Mouse (Mus musculus) embryonic facial prominence, embryonic 12.5 days (tissue): ENCODE results near the gene Arfgef3. TPM values are rescaled to one million over a fixed set of nuclear protein-coding genes. Genes with fewer than 3 reads are reported as not detected.
"Not testable (repeated sequence)": the region's sequence is repeated elsewhere in the genome, so short reads cannot be mapped to it uniquely, and the experiment has no call there.

ENCODE experiments used
- ATAC-seq: fragments of 200-750 bp; cut with Nextera tagmentation; 2 replicates; pipeline ENCODE4 v1.8.0; 2017; ENCODE audit not compliant: insufficient number of reproducible peaks, insufficient read depth, low FRiP score, low TSS enrichment
- H3K27ac ChIP-seq: fragments of 300-500 bp; sonication (generic); 2 replicates; pipeline ENCODE4 v1.5.1; 2016; ENCODE audit warnings: mild to moderate bottlenecking
- H3K27me3 ChIP-seq: fragments of 300-500 bp; sonication (generic); 2 replicates; pipeline ENCODE4 v1.6.1; 2016; ENCODE audit warnings: mild to moderate bottlenecking, moderate library complexity
- H3K36me3 ChIP-seq: fragments of 300-500 bp; sonication (generic); 2 replicates; pipeline ENCODE4 v1.6.1; 2016; ENCODE audit warnings: mild to moderate bottlenecking
- H3K4me1 ChIP-seq: fragments of 300-500 bp; sonication (generic); 2 replicates; pipeline ENCODE4 v1.6.1; 2016
- H3K4me2 ChIP-seq: fragments of 300-500 bp; sonication (generic); replicated peaks from 2 replicates; pipeline ENCODE4 v1.6.1; 2016; ENCODE audit warnings: mild to moderate bottlenecking, moderate library complexity
- H3K4me3 ChIP-seq: fragments of 300-500 bp; sonication (generic); 2 replicates; pipeline ENCODE4 v1.5.1; 2016; ENCODE audit warnings: mild to moderate bottlenecking
- H3K9ac ChIP-seq: fragments of 300-500 bp; sonication (generic); 2 replicates; pipeline ENCODE4 v1.6.1; 2016; ENCODE audit warnings: mild to moderate bottlenecking, moderate library complexity
- H3K9me3 ChIP-seq: fragments of 300-500 bp; sonication (generic); 2 replicates; pipeline ENCODE4 v1.6.1; 2016; ENCODE audit warnings: mild to moderate bottlenecking, moderate library complexity
- WGBS: fragments of 180-500 bp; shearing (Covaris S2); methylation state at CpG from one replicate; pipeline ENCODE4 v1.1.7; 2016; 5-methylcytosine and 5-hydroxymethylcytosine counted together
- polyA plus RNA-seq: library from polyadenylated mRNA; unstranded; fragments of >200 nt; fragmentation: Nextera tagmentation; extraction: Ambion mirVana; gene quantifications from 2 replicates; pipeline ENCODE4 v1.2.1, GENCODE M21; 2016

Gene Arfgef3
- polyA plus RNA-seq, 1 experiment from 2014 or later, result 0.90 TPM

- Histone ChIP-seq H3K9me3 (no peaks in the 10 kb centered on the region), H3K4me1 (no peaks in the 10 kb centered on the region), H3K27me3 (no peaks in the 10 kb centered on the region), H3K9ac (no peak overlapping the region), H3K36me3 (no peaks in the 10 kb centered on the region), H3K4me3 (no peak overlapping the region), H3K27ac (no peak overlapping the region), H3K4me2 (no peak overlapping the region)
- 92% methylated on average over 9 of the region's 9 CpGs for WGBS
- no peak for ATAC-seq
Observed at GRCm38 (mm10) chr10:18635450-18635849, 108.3 kb downstream of the Arfgef3 start.

DNA sequence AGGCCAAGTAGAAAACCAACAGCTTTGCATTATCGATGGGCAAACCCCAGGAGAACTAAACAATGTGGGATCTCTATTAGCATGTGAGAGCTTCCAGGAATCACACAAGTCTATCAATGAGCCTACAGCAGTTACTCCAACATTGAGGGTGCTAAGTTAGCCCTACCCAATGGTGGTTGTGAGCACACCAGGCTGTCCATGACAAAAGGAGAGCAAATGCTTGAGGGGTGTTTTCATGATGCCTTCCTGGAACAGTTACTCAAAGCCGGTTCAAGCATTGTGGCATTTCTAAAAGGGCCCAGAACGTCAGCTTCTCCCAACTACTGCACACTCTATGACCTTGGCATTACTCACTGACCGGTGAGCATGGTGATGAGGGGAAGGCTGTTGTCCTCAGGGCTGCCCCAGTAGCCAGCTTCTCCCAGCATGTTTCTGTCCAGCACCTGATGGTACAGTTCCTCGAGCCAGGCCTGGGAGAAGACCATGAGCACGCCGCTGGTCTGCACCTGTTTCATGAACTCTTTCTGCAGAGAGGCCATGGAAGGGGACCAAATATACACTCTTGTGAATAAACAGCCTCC lies 109.3 kb downstream of the Arfgef3 start:
- Histone ChIP-seq H3K9ac (no peak overlapping the region), H3K27ac (no peak overlapping the region), H3K36me3 (no peaks in the 10 kb centered on the region), H3K4me2 (no peak overlapping the region), H3K27me3 (no peaks in the 10 kb centered on the region), H3K4me1 (no peaks in the 10 kb centered on the region), H3K4me3 (no peak overlapping the region), H3K9me3 (no peaks in the 10 kb centered on the region)
- no peak for ATAC-seq
- WGBS, result 87% methylated on average over 7 of the region's 7 CpGs

DNA sequence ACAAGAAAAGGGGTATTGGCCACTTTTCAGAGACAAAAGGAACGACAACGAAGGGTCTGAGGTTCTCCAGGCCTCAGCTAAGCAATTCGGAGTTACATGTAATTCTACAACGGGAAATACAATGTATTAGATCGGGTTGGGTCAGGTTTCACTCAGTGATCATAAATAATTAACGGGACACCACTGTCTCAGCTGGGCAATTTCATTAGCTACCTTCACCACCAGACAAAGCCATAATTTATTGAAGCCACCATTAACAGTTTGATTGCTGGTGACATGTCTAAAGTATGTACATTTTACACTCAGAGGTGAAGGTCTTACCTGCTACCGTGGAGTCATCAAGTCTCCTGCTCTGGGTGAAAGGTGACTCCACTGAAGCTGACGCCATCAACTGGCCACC lies 113.3 kb downstream of the Arfgef3 start:
- Histone ChIP-seq H3K9me3 (no peaks in the 10 kb centered on the region), H3K4me1 (no peaks in the 10 kb centered on the region), H3K4me3 (no peak overlapping the region), H3K9ac (no peak overlapping the region), H3K27me3 (no peaks in the 10 kb centered on the region), H3K27ac (no peak overlapping the region), H3K4me2 (no peak overlapping the region), H3K36me3 (no peaks in the 10 kb centered on the region)
- 86% methylated on average over 8 of the region's 8 CpGs for WGBS
- no peak for ATAC-seq

- Histone ChIP-seq H3K9ac (no peak overlapping the region), H3K4me3 (no peak overlapping the region), H3K36me3 (no peaks in the 10 kb centered on the region), H3K27ac (no peak overlapping the region), H3K4me1 (no peaks in the 10 kb centered on the region), H3K9me3 (no peaks in the 10 kb centered on the region), H3K27me3 (no peaks in the 10 kb centered on the region), H3K4me2 (no peak overlapping the region)
- 87% methylated on average over 6 of the region's 6 CpGs for WGBS
- ATAC-seq, result no peak
Observed at GRCm38 (mm10) chr10:18627530-18627929, 116.2 kb downstream of the Arfgef3 start.

DNA sequence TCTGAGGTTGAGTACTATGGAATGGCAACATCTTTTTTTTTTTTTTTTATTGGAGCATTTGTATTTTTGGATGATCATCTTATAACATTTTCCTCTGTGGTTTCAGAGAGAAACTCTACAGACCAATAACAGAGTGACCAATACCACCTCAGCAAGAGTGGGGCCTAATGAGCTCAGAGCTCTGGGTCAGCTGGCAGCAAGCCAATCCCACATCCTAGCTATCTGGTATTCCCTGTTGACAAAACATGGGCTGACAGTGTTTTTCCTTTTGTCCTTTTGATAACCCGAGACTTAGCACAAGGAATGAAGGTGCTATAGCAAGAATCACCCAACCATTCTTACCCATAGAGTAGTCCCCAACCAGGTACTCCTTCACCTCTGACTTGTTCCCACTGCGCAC lies 131.0 kb downstream of the Arfgef3 start:
- ATAC-seq, result no peak
- Histone ChIP-seq H3K9ac (no peak overlapping the region), H3K4me3 (no peak overlapping the region), H3K27me3 (no peaks in the 10 kb centered on the region), H3K27ac (no peak overlapping the region), H3K4me1 (no peaks in the 10 kb centered on the region), H3K4me2 (no peak overlapping the region), H3K36me3 (no peaks in the 10 kb centered on the region), H3K9me3 (no peaks in the 10 kb centered on the region)
- 67% methylated on average over 2 of the region's 2 CpGs for WGBS

- H3K36me3 ChIP-seq, H3K27me3 ChIP-seq, H3K9ac ChIP-seq, H3K4me1 ChIP-seq, H3K4me2 ChIP-seq, ATAC-seq, H3K4me3 ChIP-seq, H3K27ac ChIP-seq, H3K9me3 ChIP-seq: not testable (repeated sequence)
- WGBS, result 52% methylated on average over 5 of the region's 5 CpGs
Observed at GRCm38 (mm10) chr10:18604827-18605535, 138.8 kb downstream of the Arfgef3 start.

GRCm38 (mm10) chr10:18602030-18602429 lies 141.7 kb downstream of the Arfgef3 start:
- Histone ChIP-seq H3K9ac (no peak overlapping the region), H3K4me2 (no peak overlapping the region), H3K36me3 (no peaks in the 10 kb centered on the region), H3K27ac (no peak overlapping the region), H3K4me3 (no peak overlapping the region), H3K9me3 (no peaks in the 10 kb centered on the region), H3K4me1 (no peaks in the 10 kb centered on the region), H3K27me3 (no peaks in the 10 kb centered on the region)
- ATAC-seq, result no peak
- 19% methylated on average over 4 of the region's 4 CpGs for WGBS

DNA sequence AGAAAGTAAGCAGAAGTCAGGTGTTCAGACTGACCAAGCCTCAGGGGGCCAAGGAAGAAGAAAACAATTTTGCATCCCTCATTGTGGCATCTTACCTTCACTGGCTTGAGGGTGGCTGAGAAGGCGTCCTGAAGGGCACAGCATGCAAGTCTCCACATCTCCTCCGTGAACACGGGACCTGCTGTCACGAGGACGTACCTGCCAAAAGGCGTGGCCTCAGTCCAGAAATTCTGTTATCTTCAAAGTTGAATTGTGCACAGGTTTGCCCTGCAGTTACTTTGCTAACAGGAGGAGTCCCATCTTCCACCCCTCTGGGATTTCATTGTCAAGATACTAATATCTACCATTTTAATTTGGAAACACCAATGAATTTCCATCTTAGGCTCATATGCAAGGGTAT lies 146.1 kb downstream of the Arfgef3 start:
- WGBS, result 93% methylated on average over 6 of the region's 6 CpGs
- Histone ChIP-seq H3K27me3 (no peaks in the 10 kb centered on the region), H3K4me1 (no peaks in the 10 kb centered on the region), H3K9me3 (no peaks in the 10 kb centered on the region), H3K36me3 (no peaks in the 10 kb centered on the region), H3K27ac (no peak overlapping the region), H3K4me2 (no peak overlapping the region), H3K4me3 (no peak overlapping the region), H3K9ac (no peak overlapping the region)
- ATAC-seq, result no peak

- H3K4me1 ChIP-seq, result no peaks in the 10 kb centered on the region
- ATAC-seq, result no peak
- 85% methylated on average over 5 of the region's 5 CpGs for WGBS
Observed at GRCm38 (mm10) chr10:18589455-18589854, 154.3 kb downstream of the Arfgef3 start.

GRCm38 (mm10) chr10:18584188-18584587 lies 159.6 kb downstream of the Arfgef3 start:
- WGBS, result 16% methylated on average over 7 of the region's 7 CpGs
- H3K4me2 ChIP-seq, result no peak overlapping the region
- ATAC-seq, result no peak
- no peaks in the 10 kb centered on the region for H3K4me1 ChIP-seq
- H3K27me3 ChIP-seq, result no peaks in the 10 kb centered on the region
- H3K36me3 ChIP-seq, result no peaks in the 10 kb centered on the region
- H3K9me3 ChIP-seq, result no peaks in the 10 kb centered on the region
- no peak overlapping the region for H3K9ac ChIP-seq
- no peak overlapping the region for H3K27ac ChIP-seq
- no peak overlapping the region for H3K4me3 ChIP-seq

More at GRCm38 (mm10) chr10:18589455-18589854, 154.3 kb downstream of the Arfgef3 start:
- no peaks in the 10 kb centered on the region for H3K9me3 ChIP-seq
- H3K27me3 ChIP-seq, result no peaks in the 10 kb centered on the region
- no peaks in the 10 kb centered on the region for H3K36me3 ChIP-seq
- H3K27ac ChIP-seq, result no peak overlapping the region
- H3K4me2 ChIP-seq, result no peak overlapping the region
- no peak overlapping the region for H3K9ac ChIP-seq
- H3K4me3 ChIP-seq, result no peak overlapping the region

- Histone ChIP-seq H3K27me3 (no peaks in the 10 kb centered on the region), H3K4me1 (no peaks in the 10 kb centered on the region), H3K27ac (no peak overlapping the region), H3K4me2 (no peak overlapping the region), H3K9ac (no peak overlapping the region), H3K9me3 (no peaks in the 10 kb centered on the region), H3K4me3 (no peak overlapping the region), H3K36me3 (no peaks in the 10 kb centered on the region)
- 54% methylated on average over 2 of the region's 2 CpGs for WGBS
- no peak for ATAC-seq
Observed at GRCm38 (mm10) chr10:18572581-18572980, 171.2 kb downstream of the Arfgef3 start.

- Histone ChIP-seq H3K4me3 (no peak overlapping the region), H3K9ac (no peak overlapping the region), H3K27ac (no peak overlapping the region), H3K27me3 (no peaks in the 10 kb centered on the region), H3K36me3 (no peaks in the 10 kb centered on the region), H3K4me1 (no peaks in the 10 kb centered on the region), H3K4me2 (no peak overlapping the region), H3K9me3 (no peaks in the 10 kb centered on the region)
- 4% methylated on average over 4 of the region's 4 CpGs for WGBS
- no peak for ATAC-seq
Observed at GRCm38 (mm10) chr10:18562940-18563339, 180.8 kb downstream of the Arfgef3 start.
